Mouse (Mus musculus) NIH3T3 (cell line): ENCODE measurements around the gene Srms.
A peak's percentile ranks its signal among the peaks of the same experiment; 100 is the strongest.
"Not testable (repeated sequence)": the region's sequence is repeated elsewhere in the genome, so short reads cannot be mapped to it uniquely, and the experiment has no call there.

ENCODE experiments used
- DNase-seq: peaks from one replicate; pipeline ENCODE4 v3.0.0-alpha.2; 2012; ENCODE audit warnings: low read depth

The Srms gene

DNA sequence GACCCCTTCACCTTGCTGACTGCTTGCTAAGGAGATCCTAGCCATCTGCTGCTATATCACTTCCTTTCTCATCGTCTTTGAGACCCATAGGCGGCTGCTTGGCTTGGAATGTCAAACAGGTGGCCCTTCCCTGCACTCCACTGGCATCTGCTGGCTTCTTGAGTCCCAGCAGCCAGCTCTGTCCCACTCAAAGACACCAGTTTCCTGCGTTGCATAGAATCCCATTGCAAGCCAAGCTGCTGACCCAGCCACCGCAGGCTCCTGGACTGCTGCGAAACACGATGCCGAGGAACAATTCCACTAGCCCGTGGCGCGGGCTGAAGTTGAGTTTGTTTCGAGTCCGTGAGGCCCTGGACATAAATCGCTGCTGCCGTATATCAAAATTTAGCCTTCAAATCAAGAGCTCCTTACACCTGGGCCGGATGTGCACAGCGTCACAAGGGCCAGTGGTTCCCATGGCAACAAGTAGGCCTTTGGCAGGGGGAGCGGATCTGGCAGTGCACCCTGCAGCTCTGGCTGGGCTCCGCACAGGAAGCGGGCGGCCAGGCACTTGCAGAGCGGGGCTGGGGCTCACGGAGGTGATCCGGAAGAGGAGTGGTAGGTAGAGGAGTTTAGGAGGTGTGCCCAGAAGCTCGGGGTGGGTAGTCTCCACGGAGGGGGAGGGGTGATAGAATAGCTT is 6.7 kb upstream of the Srms start, which contains the start of gene Fndc11:
Gene Fndc11, plus strand, starts transcription at position 476 of the 679 bp plus-strand sequence.
- DNase-seq, result peak; percentile 32

DNA sequence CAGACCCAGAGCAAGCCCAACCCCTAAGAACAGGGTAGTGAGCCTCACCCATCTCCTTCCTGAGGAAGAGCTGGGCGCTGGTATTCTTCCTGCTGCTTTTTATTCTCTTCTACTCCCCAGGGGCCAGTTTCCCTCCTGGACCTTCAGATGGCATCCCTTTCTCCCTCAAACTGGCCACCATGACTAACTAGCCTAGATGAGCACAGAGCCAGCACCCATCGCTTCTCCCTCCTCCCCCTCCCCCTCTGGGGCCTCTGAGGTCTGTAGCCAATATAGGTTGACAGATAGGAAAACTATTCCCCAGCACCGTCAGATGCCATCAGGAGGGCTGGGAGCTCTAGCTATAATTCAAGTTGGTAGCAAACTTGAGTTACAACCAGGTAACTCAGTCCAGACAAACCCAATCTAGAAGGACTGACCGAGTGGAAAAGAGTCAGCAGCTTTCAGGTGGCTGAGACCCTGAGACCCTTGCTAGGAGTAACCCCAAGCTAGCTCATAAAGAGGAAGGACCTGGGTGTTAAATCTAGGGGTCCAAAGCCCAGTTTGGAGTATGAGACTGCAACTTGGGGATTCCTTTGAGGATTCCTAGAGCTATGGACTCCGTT is 6.0 kb upstream of the Srms start:
- DNase-seq, result no peak

DNA sequence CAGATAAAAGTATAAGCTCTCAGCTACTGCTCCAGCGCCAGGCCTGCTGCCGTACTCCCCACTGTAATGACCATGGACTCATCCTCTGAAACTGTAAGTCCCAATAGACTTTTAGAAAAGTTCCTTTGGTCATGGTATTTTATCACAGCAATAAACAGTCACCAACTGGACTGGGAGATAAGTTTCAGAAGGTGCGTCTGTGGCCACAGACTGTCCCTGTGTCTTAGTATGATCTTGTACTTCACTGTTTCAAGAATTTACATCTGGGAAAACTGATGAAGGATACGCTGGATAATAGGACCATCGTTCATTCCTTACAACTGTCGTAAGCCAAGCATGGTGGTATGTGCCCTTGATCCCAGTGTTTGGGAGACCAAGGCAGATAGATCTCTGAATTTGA is 3.1 kb upstream of the Srms start:
- DNase-seq, result no peak

DNA sequence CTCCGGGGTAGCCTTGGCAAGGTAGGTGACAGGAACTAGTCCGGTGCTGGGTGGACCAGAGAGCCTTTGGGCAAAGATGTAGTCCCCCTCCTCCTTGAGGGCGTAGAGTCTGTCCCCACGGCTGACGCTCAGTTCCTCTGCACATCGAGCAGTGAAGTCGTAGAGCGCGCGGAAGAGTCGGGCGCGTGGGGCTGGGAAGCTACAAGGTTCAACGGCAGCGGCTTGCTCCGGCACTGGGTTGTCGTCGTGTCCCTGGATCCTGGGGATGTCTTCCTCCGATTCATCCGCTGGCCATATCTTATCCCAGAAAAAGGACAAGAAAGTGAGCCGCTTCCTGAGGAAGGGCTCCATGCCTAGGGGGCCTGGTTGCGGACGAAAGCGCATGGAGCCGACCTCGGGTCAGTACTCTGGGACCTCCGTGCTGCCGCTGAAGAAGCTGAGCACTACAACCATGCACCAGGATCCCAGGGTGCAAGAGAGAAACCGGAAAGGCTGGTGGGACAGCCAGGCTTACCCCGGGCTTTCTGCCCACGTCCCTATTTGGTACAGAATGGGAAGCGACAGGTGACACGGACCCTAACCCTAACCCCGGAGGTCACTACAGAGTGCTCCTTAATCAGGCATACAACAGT is 480 bp downstream of the Srms start:
- DNase-seq, result no peak

DNA sequence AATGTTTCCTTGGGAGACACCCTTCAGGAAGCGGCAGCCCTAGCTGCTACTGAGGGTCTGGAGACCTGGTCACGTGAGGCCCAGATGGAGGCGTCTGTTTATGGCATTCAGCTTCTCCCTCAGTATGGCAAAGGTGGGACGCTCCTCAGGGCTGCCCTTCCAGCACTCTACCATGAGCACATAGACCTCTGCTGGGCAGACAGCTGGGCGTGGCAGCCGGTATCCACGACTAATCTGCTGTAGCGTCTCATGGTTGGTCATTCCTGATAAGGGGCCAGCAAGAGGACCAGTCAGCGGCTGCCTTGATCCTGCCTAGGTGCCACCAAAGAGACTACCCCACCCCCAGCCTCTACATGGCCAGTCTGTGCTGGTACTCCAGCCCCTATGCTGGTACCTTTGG is 6.9 kb downstream of the Srms start:
- DNase-seq, result no peak

DNA sequence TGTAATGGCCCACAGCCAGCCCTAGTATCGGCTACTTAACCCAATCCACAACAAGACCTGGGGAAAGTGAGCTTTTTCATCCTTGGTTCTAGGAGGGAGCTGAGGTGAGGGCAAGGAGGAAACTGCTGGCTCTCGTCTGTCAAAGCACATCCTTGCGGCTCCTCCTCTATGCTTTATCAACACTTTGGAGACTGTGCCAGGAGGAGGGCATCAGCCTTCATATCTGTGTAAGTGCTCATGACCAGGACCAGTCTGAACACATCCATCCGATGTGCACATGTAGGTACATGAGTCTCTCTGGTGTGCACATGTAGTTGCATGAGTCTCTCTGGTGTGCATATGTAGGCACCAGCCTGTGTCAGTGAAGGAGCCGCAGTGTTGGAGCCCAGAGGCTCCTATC is 7.3 kb downstream of the Srms start:
- no peak for DNase-seq

DNA sequence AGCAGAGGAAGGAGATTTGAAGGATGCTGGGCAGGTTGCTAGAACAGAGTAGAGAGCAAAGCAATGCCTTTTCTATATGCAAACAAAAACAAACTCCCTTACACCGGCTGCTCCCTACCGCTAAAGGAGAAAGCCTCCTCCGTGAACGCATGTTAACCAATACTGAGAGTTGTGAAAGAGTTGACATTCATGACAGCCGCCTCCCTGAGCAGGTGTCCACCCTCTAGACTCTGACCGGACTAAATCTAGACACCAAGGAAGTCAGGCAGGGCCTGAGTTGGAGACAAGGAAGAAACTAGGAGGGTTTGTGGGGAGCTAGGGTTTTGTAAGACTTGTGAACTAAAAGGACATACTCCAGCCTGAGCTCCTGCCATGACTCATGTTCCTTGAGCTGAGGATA is 10.1 kb downstream of the Srms start:
- no peak for DNase-seq

DNA sequence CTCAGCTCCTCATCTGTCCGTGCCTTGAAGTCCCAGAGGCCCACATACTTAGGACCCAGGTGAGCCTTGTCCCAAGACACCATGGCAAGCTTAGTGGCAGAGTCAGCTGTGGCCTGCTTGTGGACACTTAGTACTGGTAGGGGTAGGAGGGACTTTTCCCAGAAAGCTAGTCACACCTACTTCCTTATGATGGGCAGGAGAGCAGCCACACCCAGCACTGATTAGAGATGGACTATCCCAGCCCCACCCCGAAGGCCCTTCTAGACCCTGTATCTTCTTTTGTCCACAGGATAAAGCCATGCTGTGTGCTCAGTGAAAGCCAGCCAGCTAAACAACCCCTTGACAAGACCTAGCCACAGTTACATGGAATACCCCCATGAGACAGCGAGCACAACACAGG is 10.6 kb downstream of the Srms start, which contains the start of gene Ptk6:
Gene Ptk6, minus strand, starts transcription at position 368 of the 400 bp plus-strand sequence.
- DNase-seq, result no peak

DNA sequence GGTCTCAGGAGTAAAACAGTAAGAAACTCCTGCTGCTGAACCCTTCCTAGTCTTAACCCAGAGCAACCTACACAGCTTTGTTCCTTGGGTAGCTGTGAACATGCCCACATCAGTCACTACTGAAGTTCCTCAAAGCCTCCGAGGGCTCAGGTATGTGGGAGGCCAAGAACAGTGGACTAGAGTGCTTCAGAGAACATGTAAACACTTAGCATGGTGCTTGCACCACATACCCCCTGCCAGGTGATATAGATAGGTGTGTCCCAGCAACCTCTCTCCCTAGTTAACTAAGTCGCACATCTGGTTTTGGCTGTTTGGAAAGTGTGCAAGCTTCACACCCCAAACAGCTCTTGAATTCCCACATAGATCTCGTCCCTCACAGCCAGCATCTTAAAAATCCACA is 11.4 kb downstream of the Srms start:
- no peak for DNase-seq

DNA sequence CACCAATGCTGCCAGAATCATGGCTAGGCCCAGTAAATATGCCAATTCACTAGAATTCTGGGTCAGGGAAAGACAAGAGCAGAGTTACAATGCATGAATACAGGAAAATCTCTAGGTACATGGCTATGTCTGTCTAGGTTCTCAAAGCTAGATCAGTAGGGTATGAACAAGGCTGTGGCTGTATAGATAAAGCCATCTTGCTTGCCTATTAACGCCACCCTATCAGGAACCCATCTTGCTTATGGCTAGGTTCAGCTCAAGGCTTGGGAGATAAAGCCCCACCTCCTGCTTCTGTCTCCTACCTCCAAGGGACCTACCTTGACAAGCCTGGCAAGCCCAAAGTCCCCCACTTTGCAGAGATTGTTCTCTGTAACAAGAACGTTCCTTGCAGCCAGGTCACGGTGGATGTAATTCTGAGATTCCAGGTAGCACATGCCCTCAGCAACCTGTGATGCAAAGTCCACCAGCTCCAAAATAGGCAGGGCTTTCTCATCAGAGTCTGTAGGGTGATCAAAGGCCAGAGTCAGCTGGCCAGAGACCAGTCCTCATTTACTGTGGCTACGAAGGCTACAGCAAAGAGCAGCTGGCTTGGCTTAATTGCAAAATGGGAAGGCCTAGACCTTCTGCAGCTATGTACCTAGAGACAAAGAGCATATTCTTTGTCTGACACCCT is 16.2 kb downstream of the Srms start:
- DNase-seq, result no peak

DNA sequence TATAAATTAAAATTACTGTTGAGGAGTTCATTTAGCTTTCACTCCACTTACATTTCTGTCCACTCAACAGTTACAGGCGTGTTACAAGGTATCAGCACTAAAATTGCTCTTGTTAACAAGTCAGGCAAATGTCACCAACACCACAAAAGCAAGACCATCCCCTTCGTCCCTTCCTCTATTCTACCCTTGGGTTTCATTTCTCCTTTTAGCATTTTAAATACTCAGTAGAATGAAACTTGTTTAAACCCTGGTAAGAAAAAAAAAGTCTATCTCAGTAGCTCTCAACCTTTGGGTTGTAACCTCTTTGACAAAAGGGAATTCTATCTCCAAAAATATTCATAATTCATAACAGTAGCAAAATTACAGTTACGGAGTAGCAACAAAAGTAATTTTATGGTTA is 19.9 kb downstream of the Srms start:
- DNase-seq, result no peak

DNA sequence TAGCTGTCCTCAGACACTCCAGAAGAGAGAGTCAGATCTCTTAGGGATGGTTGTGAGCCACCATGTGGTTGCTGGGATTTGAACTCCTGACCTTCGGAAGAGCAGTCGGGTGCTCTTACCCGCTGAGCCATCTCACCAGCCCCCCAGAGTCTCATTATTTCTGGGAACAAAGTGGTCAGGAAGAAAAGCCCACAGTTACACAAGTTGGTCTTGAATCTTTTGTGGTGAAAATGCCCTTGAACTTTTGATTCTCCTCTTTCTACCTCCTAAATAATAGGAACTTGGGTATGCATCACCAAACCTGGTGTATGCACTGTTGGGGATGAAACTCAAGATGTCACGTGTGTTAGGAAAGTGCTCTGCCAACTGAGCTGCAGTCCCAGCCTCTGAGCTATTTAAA is 21.0 kb downstream of the Srms start:
- DNase-seq, result no peak

DNA sequence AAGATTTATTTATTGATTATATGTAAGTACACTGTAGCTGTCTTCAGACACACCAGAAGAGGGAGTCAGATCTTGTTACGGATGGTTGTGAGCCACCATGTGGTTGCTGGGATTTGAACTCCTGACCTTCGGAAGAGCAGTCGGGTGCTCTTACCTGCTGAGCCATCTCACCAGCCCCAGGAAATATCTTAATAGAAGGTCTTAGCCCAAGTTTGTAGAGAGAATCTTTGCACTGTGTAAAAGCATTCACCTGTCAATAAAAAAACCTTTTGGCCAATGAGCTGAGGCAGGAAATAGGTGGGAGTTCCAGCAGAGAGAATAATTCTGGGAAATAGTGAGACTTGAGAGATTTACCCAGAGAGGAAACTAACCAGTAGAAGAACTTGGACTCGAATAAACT is 21.6 kb downstream of the Srms start:
- DNase-seq, result not testable (repeated sequence)

DNA sequence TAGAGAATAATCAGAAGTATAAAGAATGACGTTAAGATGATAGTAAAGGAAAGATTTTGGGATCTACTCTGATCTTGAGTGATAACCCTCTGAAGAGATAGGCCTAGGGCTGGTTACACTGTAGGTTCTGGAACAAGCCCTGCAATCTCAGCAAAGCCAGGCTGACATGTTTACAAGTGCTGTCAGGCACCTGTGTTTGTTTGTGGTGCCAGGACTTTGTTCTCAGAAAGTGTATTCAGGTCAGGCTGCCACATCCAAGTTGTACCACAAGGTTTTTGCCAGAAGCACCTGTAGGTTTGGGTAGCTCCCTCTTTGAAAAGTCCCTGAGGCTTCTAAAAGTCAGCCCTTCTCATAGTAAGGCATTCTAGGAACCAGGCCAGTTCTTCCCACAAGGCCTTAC is 23.7 kb downstream of the Srms start:
- no peak for DNase-seq

DNA sequence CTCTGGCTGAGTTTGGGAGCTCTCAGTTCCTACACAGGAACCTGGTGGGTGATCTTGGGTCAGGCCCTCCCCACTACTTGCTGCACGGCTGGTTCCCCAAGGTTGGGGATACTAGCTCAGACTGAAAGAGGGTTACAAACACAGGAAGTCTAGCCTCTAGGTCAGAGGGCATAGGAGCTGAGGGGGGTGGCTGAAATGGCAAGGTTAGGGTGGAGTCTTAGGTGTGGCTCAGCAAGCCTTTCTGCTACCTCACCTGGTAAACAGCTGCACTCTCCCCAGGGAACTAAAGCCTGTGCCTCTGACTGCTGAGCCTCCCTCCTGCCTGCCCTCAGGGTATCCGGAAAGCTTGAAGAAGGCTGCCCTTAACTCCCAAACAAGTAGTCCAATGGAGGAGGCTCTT is 24.3 kb downstream of the Srms start:
- DNase-seq, result no peak

DNA sequence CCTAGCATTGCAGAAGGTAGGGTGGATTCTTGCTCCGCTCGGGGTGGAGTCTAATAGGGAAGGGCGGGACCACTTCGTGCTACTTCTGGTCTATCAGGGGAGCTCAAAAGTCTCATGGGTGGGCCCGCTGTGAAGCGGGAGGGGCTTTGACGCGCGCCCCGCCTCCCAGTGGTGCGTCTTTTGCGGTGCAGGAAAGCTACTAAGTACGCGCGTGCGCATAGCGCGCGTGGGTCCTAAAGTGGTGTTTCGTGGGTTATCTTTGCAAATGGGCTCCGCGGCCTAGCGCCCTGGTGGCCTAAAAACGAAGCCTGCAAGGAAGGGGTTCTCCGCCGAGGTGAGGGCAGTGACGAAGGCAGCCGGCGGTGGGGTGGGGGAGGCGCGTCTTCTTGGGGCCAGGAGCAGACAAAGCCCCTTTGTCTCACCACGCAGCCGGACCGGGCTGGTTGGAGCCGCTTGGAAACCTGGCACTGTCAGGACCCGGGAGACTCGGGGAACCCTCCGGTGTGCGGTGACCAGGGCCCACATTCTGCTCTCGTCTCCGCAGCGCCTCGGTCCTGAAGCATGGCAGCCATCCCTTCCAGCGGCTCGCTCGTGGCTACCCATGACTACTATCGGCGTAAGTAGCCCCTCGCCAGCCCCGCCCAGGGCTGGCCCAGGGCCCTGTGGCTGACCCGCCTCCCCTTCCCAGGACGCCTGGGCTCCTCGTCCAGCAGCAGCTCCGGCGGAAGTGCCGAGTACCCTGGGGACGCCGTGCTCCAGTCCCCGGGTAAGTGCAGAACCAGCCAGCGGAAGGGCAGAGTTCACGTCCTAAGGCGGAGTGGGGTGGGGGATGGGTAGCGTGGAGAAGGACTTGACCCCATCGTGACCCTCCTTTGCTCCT is 25.6 kb downstream of the Srms start, which contains the start of gene Ppdpf:
Gene Ppdpf, plus strand, starts transcription at position 127 of the 880 bp plus-strand sequence.
- peak; percentile 97 for DNase-seq

DNA sequence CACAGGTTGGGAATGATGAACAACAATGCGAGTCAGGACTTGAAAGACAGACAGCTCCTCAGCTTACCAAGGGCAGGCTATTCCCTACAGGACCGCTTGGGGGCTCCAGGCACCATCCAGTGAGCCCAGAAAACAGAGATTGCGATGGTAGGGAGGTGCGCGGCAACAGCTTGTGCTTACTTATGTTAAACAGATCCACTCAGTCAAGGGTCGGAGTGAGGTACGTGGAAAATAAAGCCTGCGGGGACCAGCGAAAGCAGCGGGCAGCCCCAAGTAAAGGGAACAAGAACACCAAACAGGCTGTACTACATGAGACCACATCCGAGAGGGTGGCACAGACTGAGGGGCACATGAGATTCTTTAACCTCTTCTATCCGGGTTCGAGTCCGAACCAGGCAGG is 26.4 kb downstream of the Srms start:
- DNase-seq, result peak; percentile 93

DNA sequence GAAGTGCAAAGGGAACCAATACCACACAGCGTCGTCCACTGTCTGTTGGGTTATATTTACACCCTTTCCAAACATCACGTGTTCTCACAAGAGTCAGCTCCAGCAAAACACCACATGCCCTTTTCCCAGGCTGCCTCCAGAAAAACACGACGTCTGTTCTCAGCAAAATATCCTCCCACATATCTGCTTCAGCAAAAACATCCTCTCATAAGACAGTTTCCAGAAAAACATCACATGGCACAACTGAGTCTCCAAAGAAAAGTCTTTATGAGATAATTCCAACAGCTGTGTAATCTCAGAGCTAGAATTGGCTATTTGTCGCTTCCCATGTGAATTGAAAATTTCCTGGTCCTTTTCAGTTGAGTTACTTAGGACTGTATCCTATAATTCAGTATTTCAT is 32.1 kb downstream of the Srms start:
- no peak for DNase-seq

DNA sequence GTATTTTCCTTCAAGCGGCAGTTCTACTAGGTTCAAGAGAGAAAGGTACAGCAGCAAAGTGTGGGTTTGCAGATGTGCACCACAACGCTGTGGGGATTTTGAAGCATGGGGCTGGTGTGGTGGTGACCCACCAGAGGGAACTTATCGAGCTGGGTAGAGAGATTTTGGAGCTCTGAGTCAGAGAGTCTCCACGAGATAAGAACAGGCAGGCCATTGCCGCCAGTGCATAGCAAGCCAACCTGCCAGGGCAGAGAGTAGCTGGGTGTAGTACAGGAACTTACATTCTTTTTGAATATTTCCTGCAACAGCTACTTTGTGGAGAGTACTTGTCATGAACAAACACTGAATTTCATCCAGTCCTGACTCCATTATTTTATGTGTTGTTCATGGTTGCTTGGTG is 34.5 kb downstream of the Srms start:
- no peak for DNase-seq

DNA sequence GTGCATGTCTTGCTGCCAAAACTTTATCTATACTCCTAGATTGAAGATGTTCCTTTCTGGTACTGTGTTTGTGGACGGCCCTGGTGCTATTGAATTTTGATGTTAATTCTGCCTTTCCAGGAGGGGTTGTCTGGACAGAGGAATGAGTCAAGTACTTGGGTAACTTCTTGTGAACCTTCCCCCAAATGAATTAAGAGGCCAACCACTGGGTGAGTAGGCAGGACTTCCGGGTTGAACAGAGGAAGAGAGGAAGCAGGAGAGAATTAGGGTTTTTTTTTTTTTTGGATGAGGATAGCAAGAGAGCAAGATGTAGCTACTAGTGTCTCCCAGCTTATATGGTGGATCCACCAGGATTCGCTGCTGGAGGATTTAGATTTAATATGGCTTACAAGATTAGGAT is 35.0 kb downstream of the Srms start:
- no peak for DNase-seq

DNA sequence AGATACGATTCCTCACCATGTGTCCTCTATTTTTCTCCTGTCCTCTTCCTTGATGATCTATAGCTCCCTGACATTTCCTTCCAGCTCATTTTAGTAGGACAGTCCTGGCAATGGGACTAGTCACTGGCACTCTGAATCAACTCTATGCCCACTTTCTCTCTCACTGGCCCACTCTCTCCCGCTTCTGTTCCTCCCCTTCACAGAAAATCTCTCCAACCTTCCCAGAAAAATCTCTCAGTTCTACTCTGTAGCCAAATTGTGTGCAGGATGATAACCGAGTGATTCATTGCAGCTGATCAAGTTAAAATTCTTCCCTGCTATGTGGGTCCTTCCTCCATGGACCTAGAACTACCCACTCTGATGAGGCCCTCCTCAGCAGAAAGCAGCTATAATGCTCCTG is 38.3 kb downstream of the Srms start:
- no peak for DNase-seq

DNA sequence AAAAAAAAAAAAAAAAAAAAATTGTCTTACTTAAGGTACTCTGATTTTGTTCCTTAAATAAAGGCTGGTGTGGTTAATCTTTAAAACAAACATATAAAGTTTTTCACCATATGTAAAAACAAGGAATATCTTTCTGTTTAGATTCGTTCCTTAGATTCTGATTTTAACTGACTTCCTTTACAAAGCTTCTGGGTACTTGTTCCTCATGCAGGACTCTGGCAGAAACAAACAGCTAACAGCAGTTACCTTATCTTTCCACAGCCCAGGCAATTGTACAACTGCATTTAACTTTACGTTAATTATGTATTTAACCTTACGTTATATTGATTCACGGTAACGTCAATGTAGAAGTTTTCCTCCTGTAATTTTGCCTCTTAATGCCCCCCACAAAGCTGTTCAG is 46.5 kb downstream of the Srms start:
- DNase-seq, result no peak
